Mouse (Mus musculus) forebrain, embryonic 13.5 days (tissue): ENCODE measurements around the gene Lrrtm3. TPM values are rescaled to one million over a fixed set of nuclear protein-coding genes. Genes with fewer than 3 reads are reported as not detected.

Experiments
- polyA plus RNA-seq: library from polyadenylated mRNA; unstranded; fragments of >200 nt; fragmentation: Nextera tagmentation; extraction: Ambion mirVana; gene quantifications from 2 replicates; pipeline ENCODE4 v1.2.1, GENCODE M21; 2015

Gene Lrrtm3
- polyA plus RNA-seq, 1 experiment from 2014 or later = 8.1 TPM

Other genes starting within 250 kb of the Lrrtm3 start
- gene Gm10118, start 162.8 kb downstream of the Lrrtm3 start, polyA plus RNA-seq = 0.17 and 0.24 TPM in 2 replicates